Mouse (Mus musculus) embryonic facial prominence, embryonic 13.5 days (tissue): ENCODE data around the gene Nkx2-4. TPM values are rescaled to one million over a fixed set of nuclear protein-coding genes. Genes with fewer than 3 reads are reported as not detected.

Source experiments
- ATAC-seq: fragments of 200-750 bp; cut with Nextera tagmentation; 2 replicates; pipeline ENCODE4 v1.8.0; 2017; ENCODE audit warnings: low read depth; ENCODE audit not compliant: insufficient number of reproducible peaks, insufficient read depth, low FRiP score, low TSS enrichment
- H3K27ac ChIP-seq: fragments of 300-500 bp; sonication (generic); 2 replicates; pipeline ENCODE4 v1.5.1; 2015; ENCODE audit warnings: moderate library complexity, mild to moderate bottlenecking, inconsistent platforms
- H3K27me3 ChIP-seq: fragments of 300-500 bp; sonication (generic); 2 replicates; pipeline ENCODE4 v1.6.1; 2015; ENCODE audit warnings: mild to moderate bottlenecking, inconsistent platforms
- H3K36me3 ChIP-seq: fragments of 300-500 bp; sonication (generic); 2 replicates; pipeline ENCODE4 v1.6.1; 2015; ENCODE audit warnings: mild to moderate bottlenecking, inconsistent platforms
- H3K4me1 ChIP-seq: fragments of 300-500 bp; sonication (generic); 2 replicates; pipeline ENCODE4 v1.6.1; 2015; ENCODE audit warnings: inconsistent platforms
- H3K4me2 ChIP-seq: fragments of 300-500 bp; sonication (generic); 2 replicates; pipeline ENCODE4 v1.6.1; 2015; ENCODE audit warnings: moderate library complexity, mild to moderate bottlenecking, inconsistent platforms
- H3K4me3 ChIP-seq: fragments of 300-500 bp; sonication (generic); 2 replicates; pipeline ENCODE4 v1.5.1; 2015; ENCODE audit warnings: mild to moderate bottlenecking, inconsistent platforms
- H3K9ac ChIP-seq: fragments of 300-500 bp; sonication (generic); 2 replicates; pipeline ENCODE4 v1.6.1; 2015; ENCODE audit warnings: mild to moderate bottlenecking, inconsistent platforms
- H3K9me3 ChIP-seq: fragments of 300-500 bp; sonication (generic); 2 replicates; pipeline ENCODE4 v1.6.1; 2016; ENCODE audit warnings: inconsistent platforms
- WGBS: fragments of 180-500 bp; shearing (Covaris S2); methylation state at CpG from one replicate; pipeline ENCODE4 v1.1.7; 2015; ENCODE audit warnings: mixed read lengths; 5-methylcytosine and 5-hydroxymethylcytosine counted together
- polyA plus RNA-seq: library from polyadenylated mRNA; unstranded; fragments of >200 nt; fragmentation: Nextera tagmentation; extraction: Ambion mirVana; gene quantifications from 2 replicates; pipeline ENCODE4 v1.2.1, GENCODE M21; 2015

Gene Nkx2-4
- not detected in 2 replicates for polyA plus RNA-seq

DNA sequence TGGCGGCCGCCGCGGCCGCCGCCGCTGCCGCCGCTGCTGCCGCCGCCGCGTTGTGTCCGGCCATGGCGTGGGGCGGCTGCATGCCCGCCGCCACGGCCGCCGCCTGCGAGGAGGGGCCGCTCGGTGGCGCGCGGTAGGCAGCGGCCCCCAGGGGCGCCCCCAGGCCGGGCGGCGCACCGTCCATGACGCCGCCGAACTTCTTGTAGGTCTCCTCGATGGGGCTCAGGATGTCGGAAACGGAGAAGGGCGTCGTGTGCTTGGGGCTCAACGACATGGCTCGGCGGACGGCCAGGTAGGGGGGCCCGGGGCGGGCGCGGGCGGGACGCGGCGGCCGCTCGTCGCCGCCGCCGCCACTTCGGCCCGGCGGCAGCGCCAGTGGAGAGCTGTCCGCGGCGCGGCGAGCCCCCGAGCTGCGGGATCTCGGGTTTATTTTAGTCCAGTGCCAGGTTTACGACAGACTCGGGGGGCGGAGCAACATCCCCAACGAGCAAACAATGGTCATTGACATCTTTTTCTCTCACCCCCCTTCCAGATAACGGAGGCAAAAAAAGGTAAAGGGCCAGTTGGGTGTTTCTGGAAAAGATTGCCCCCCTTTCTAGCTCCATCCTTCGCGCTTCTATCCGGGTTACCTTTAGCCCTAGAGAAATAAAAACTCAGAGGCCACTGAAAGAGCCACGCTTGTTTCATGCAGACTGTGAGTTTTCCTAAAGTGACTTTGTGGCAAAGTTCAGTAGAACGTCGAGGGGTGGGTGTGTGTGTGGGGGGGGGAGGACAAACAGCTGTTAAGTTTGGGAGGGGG, at the start of gene Nkx2-4:
Nkx2-4 (minus strand) TSS at position 374 of the 799 bp plus-strand sequence.
- Histone ChIP-seq H3K27me3 (peaks cover 75% of the 10 kb centered on the region), H3K36me3 (no peaks in the 10 kb centered on the region), H3K4me2 (peak within 1 kb of the TSS; percentile 58), H3K9me3 (no peaks in the 10 kb centered on the region), H3K27ac (no peak within 1 kb of the TSS), H3K4me1 (peaks cover 17% of the 10 kb centered on the region), H3K4me3 (peak within 1 kb of the TSS; percentile 38), H3K9ac (0 out of 2 replicates have a peak within 1 kb of the TSS, but pooled peaks have one; percentile 40)
- no peak for ATAC-seq
- under 1% methylated on average over 61 of the region's 82 CpGs for WGBS

DNA sequence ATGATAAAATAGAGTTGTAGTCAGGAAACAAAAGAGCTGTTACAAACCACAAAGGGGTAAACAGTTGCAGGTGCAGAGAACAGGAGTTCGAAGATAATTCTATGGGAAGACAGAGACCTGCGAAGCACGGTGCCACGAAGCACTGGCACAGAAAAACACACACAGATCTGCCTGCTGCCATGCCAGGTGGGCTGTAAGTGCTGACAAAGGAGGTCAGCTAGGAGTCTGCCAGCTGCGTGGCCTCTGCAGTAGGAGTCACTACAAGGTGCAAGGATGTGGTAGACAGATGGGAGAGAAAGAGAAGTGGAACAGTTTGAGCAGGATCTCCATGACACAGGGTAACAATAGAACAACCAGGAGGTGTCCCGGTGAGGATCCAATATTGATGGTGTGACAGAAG, 42.1 kb upstream of the Nkx2-4 start:
- Histone ChIP-seq H3K4me2 (no peak overlapping the region), H3K9ac (no peak overlapping the region), H3K27me3 (no peaks in the 10 kb centered on the region), H3K27ac (no peak overlapping the region), H3K4me1 (no peaks in the 10 kb centered on the region), H3K36me3 (no peaks in the 10 kb centered on the region), H3K9me3 (no peaks in the 10 kb centered on the region), H3K4me3 (no peak overlapping the region)
- ATAC-seq, result no peak
- 81% methylated on average over 6 of the region's 6 CpGs for WGBS

DNA sequence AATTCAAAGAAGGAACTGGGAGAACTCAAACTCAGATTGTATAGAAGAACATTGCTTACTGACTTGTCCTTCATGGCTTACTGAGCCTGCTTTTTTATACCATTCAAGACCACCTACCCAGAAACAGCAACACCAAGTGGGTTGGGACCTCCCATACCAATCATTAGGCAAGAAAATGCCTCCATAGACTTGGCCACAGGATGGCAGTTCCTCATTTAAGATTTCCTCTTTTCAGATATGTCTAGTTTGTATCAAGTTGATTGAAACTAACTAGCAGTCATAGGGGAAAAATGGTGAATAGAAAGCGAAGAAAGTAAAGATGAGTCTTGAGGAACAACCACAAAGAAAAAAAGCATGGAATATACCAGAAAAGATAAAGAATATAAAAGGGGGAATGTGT, 34.5 kb upstream of the Nkx2-4 start:
- no peaks in the 10 kb centered on the region for H3K36me3 ChIP-seq
- ATAC-seq, result no peak
- no peak overlapping the region for H3K4me2 ChIP-seq
- H3K9ac ChIP-seq, result no peak overlapping the region
- no peaks in the 10 kb centered on the region for H3K27me3 ChIP-seq
- no peaks in the 10 kb centered on the region for H3K4me1 ChIP-seq
- H3K9me3 ChIP-seq, result no peaks in the 10 kb centered on the region
- 89% methylated on average over 1 of the region's 1 CpGs for WGBS
- H3K4me3 ChIP-seq, result no peak overlapping the region
- no peak overlapping the region for H3K27ac ChIP-seq

- H3K9me3 ChIP-seq, result no peaks in the 10 kb centered on the region
- H3K4me3 ChIP-seq, result no peak overlapping the region
- H3K27ac ChIP-seq, result no peak overlapping the region
- peaks cover 64% of the 10 kb centered on the region for H3K27me3 ChIP-seq
- H3K36me3 ChIP-seq, result no peaks in the 10 kb centered on the region
- no peak overlapping the region for H3K9ac ChIP-seq
- H3K4me2 ChIP-seq, result no peak overlapping the region
- H3K4me1 ChIP-seq, result peaks cover 17% of the 10 kb centered on the region
- WGBS, result 12% methylated on average over 5 of the region's 5 CpGs
- ATAC-seq, result no peak
These were observed 1.2 kb upstream of the Nkx2-4 start for GRCm38 (mm10) chr2:147086441-147086840.

- H3K36me3 ChIP-seq, result no peaks in the 10 kb centered on the region
- H3K4me2 ChIP-seq, result no peak overlapping the region
- H3K4me3 ChIP-seq, result no peak overlapping the region
- no peak overlapping the region for H3K9ac ChIP-seq
- H3K27me3 ChIP-seq, result peaks cover 69% of the 10 kb centered on the region
- H3K4me1 ChIP-seq, result peaks cover 17% of the 10 kb centered on the region
- H3K9me3 ChIP-seq, result no peaks in the 10 kb centered on the region
- WGBS, result 3% methylated on average over 6 of the region's 6 CpGs
- no peak overlapping the region for H3K27ac ChIP-seq
- no peak for ATAC-seq
These were observed 692 bp upstream of the Nkx2-4 start for GRCm38 (mm10) chr2:147085937-147086336.

GRCm38 (mm10) chr2:147084366-147085071, 726 bp downstream of the Nkx2-4 start:
- peaks cover 17% of the 10 kb centered on the region for H3K4me1 ChIP-seq
- no peaks in the 10 kb centered on the region for H3K9me3 ChIP-seq
- 1% methylated on average over 86 of the region's 106 CpGs for WGBS
- peak overlapping the region; percentile 38 for H3K4me3 ChIP-seq
- H3K27me3 ChIP-seq, result peaks cover 76% of the 10 kb centered on the region
- peak; percentile 48; the same call in 1 of the 2 replicates for ATAC-seq
- peak overlapping the region; percentile 58 for H3K4me2 ChIP-seq
- no peak overlapping the region for H3K27ac ChIP-seq
- 0 out of 2 replicates have a peak overlapping the region, but pooled peaks have one; percentile 40 for H3K9ac ChIP-seq
- no peaks in the 10 kb centered on the region for H3K36me3 ChIP-seq

DNA sequence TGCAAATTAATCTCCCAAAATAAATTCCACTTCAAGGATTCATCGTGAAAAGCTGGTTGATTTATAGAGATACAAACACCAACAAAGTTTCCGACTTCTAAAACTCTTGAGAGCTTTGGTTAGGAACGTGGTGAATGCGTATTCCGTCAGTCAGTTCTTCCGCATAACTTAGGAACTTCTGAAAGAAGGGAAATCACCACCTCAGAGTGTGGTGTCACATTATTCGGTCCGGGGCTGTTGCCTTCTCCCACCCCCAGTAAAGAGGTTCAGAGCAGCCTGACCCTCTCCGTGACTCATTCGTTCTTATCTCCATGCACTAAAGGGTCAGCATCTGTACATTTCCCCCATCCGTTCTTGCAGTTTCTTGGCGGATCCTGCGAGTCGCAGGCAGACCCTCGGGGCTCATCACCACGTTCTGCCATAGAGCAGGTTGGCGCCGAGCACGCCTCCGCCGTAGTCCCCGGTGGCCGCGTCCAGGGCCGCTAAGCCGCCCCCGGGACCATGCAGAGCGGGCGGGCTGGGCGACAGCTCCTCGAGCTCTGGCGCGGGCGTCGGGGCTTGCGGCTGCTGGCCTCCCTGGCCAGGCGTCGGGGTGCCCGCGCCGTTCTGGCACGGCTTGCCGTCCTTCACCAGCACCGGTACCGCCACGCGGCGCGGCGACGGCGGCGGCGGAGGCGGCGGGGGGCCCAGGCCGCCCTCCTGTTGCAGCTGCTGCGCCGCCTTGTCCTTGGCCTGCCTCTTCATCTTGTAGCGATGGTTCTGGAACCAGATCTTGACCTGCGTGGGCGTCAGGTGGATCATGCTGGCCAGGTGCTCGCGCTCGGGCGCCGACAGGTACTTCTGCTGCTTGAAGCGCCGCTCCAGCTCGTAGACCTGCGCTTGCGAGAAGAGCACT, 1.5 kb downstream of the Nkx2-4 start:
- Histone ChIP-seq H3K4me2 (peak overlapping the region; percentile 34), H3K4me1 (peaks cover 17% of the 10 kb centered on the region), H3K9ac (no peak overlapping the region), H3K36me3 (no peaks in the 10 kb centered on the region), H3K4me3 (peak overlapping the region; percentile 38), H3K27me3 (peaks cover 84% of the 10 kb centered on the region), H3K9me3 (no peaks in the 10 kb centered on the region), H3K27ac (no peak overlapping the region)
- ATAC-seq, result 0 out of 2 replicates have a peak, but pooled peaks have one; percentile 37
- under 1% methylated on average over 68 of the region's 72 CpGs for WGBS

- Histone ChIP-seq H3K4me2 (no peak overlapping the region), H3K9ac (no peak overlapping the region), H3K27ac (no peak overlapping the region), H3K4me1 (peaks cover 17% of the 10 kb centered on the region), H3K36me3 (no peaks in the 10 kb centered on the region), H3K4me3 (no peak overlapping the region), H3K27me3 (peaks cover 78% of the 10 kb centered on the region), H3K9me3 (no peaks in the 10 kb centered on the region)
- 56% methylated on average over 4 of the region's 4 CpGs for WGBS
- ATAC-seq, result no peak
These were observed 2.9 kb downstream of the Nkx2-4 start for GRCm38 (mm10) chr2:147082391-147082790.

- 79% methylated on average over 4 of the region's 4 CpGs for WGBS
- no peak for ATAC-seq
- no peak overlapping the region for H3K4me3 ChIP-seq
These were observed 10.8 kb downstream of the Nkx2-4 start for GRCm38 (mm10) chr2:147074399-147074798.

GRCm38 (mm10) chr2:147073962-147074361, 11.3 kb downstream of the Nkx2-4 start:
- no peaks in the 10 kb centered on the region for H3K4me1 ChIP-seq
- H3K4me3 ChIP-seq, result no peak overlapping the region
- no peak overlapping the region for H3K4me2 ChIP-seq
- ATAC-seq, result no peak
- H3K9me3 ChIP-seq, result no peaks in the 10 kb centered on the region
- peaks cover 4% of the 10 kb centered on the region; the same call in 1 of the 2 replicates for H3K27me3 ChIP-seq
- H3K27ac ChIP-seq, result no peak overlapping the region
- WGBS, result 58% methylated on average over 2 of the region's 2 CpGs
- H3K36me3 ChIP-seq, result peaks cover 24% of the 10 kb centered on the region
- H3K9ac ChIP-seq, result no peak overlapping the region

More at GRCm38 (mm10) chr2:147074399-147074798, 10.8 kb downstream of the Nkx2-4 start:
- H3K9ac ChIP-seq, result no peak overlapping the region
- H3K27ac ChIP-seq, result no peak overlapping the region
- H3K36me3 ChIP-seq, result peaks cover 20% of the 10 kb centered on the region
- no peak overlapping the region for H3K4me2 ChIP-seq
- peaks cover 8% of the 10 kb centered on the region for H3K27me3 ChIP-seq
- H3K9me3 ChIP-seq, result no peaks in the 10 kb centered on the region
- H3K4me1 ChIP-seq, result no peaks in the 10 kb centered on the region

GRCm38 (mm10) chr2:147070305-147070704, 14.9 kb downstream of the Nkx2-4 start:
- 85% methylated on average over 1 of the region's 1 CpGs for WGBS
- Histone ChIP-seq H3K4me1 (no peaks in the 10 kb centered on the region), H3K4me2 (no peak overlapping the region), H3K27ac (no peak overlapping the region), H3K9ac (no peak overlapping the region), H3K9me3 (no peaks in the 10 kb centered on the region), H3K27me3 (no peaks in the 10 kb centered on the region), H3K4me3 (no peak overlapping the region), H3K36me3 (peaks cover 18% of the 10 kb centered on the region)
- no peak for ATAC-seq
